Mouse (Mus musculus): ENCODE data around the gene Tgfb1i1. TPM values are rescaled to one million over a fixed set of nuclear protein-coding genes. Genes with fewer than 3 reads are reported as not detected.
A peak's percentile ranks its signal among the peaks of the same experiment; 100 is the strongest.

The Tgfb1i1 gene
- polyA plus RNA-seq, 1 experiment from 2014 or later: 14.5 TPM

GRCm38 (mm10) chr7:128270431-128270850 lies 23.8 kb downstream of the Tgfb1i1 start:
- Histone ChIP-seq H3K9ac (no peak overlapping the region), H3K36me3 (ENCODE audit: poor library complexity, severe bottlenecking) (peaks cover 42% of the 10 kb centered on the region), H3K4me2 (no peak overlapping the region), H3K9me3 (replicated peaks) (no peaks in the 10 kb centered on the region), H3K4me1 (no peaks in the 10 kb centered on the region), H3K4me3 (no peak overlapping the region), H3K27ac (no peak overlapping the region), H3K27me3 (no peaks in the 10 kb centered on the region)
- ATAC-seq: no peak
- WGBS: 71% methylated on average over 13 of the region's 13 CpGs

- H3K4me1 ChIP-seq: no peaks in the 10 kb centered on the region
- 91% methylated on average over 8 of the region's 9 CpGs for WGBS
- ATAC-seq: no peak
- H3K27ac ChIP-seq: no peak overlapping the region
- no peaks in the 10 kb centered on the region for H3K9me3 ChIP-seq (replicated peaks)
- peaks cover 52% of the 10 kb centered on the region for H3K36me3 ChIP-seq (ENCODE audit: poor library complexity, severe bottlenecking)
- no peak overlapping the region for H3K9ac ChIP-seq
- no peaks in the 10 kb centered on the region for H3K27me3 ChIP-seq
- H3K4me2 ChIP-seq: no peak overlapping the region
- no peak overlapping the region for H3K4me3 ChIP-seq
Observed at GRCm38 (mm10) chr7:128271496-128271895, 24.9 kb downstream of the Tgfb1i1 start.

- ATAC-seq: no peak
- 89% methylated on average over 6 of the region's 6 CpGs for WGBS
- Histone ChIP-seq H3K4me2 (no peak overlapping the region), H3K4me1 (no peaks in the 10 kb centered on the region), H3K9ac (no peak overlapping the region), H3K9me3 (replicated peaks) (no peaks in the 10 kb centered on the region), H3K4me3 (no peak overlapping the region), H3K27ac (no peak overlapping the region), H3K27me3 (no peaks in the 10 kb centered on the region), H3K36me3 (ENCODE audit: poor library complexity, severe bottlenecking) (peaks cover 59% of the 10 kb centered on the region)
Observed at GRCm38 (mm10) chr7:128276051-128276450, 29.4 kb downstream of the Tgfb1i1 start.

- WGBS: 91% methylated on average over 4 of the region's 4 CpGs
- no peak overlapping the region for H3K4me3 ChIP-seq
- H3K27ac ChIP-seq: no peak overlapping the region
- H3K4me1 ChIP-seq: peaks cover 12% of the 10 kb centered on the region
- H3K36me3 ChIP-seq (ENCODE audit: poor library complexity, severe bottlenecking): peaks cover 30% of the 10 kb centered on the region
- ATAC-seq: no peak
- no peak overlapping the region for H3K4me2 ChIP-seq
- H3K9ac ChIP-seq: no peak overlapping the region
- H3K9me3 ChIP-seq (replicated peaks): no peaks in the 10 kb centered on the region
- H3K27me3 ChIP-seq: no peaks in the 10 kb centered on the region
Observed at GRCm38 (mm10) chr7:128279750-128280149, 33.1 kb downstream of the Tgfb1i1 start.

GRCm38 (mm10) chr7:128281765-128282164 lies 35.2 kb downstream of the Tgfb1i1 start:
- Histone ChIP-seq H3K36me3 (ENCODE audit: poor library complexity, severe bottlenecking) (peaks cover 12% of the 10 kb centered on the region; the same call in 1 of the 2 replicates), H3K27me3 (no peaks in the 10 kb centered on the region), H3K9ac (no peak overlapping the region), H3K4me3 (no peak overlapping the region), H3K4me2 (no peak overlapping the region), H3K9me3 (replicated peaks) (no peaks in the 10 kb centered on the region), H3K4me1 (peaks cover 12% of the 10 kb centered on the region), H3K27ac (no peak overlapping the region)
- ATAC-seq: no peak
- 79% methylated on average over 11 of the region's 11 CpGs for WGBS

GRCm38 (mm10) chr7:128282532-128283244 lies 36.1 kb downstream of the Tgfb1i1 start:
- Histone ChIP-seq H3K9ac (0 out of 2 replicates have a peak overlapping the region, but pooled peaks have one; percentile 22), H3K4me3 (no peak overlapping the region), H3K4me1 (peaks cover 12% of the 10 kb centered on the region), H3K36me3 (ENCODE audit: poor library complexity, severe bottlenecking) (peaks cover 18% of the 10 kb centered on the region; the same call in 1 of the 2 replicates), H3K9me3 (replicated peaks) (no peaks in the 10 kb centered on the region), H3K4me2 (no peak overlapping the region), H3K27ac (no peak overlapping the region), H3K27me3 (no peaks in the 10 kb centered on the region)
- ATAC-seq: no peak
- 6% methylated on average over 7 of the region's 7 CpGs for WGBS

GRCm38 (mm10) chr7:128284047-128284446 lies 37.4 kb downstream of the Tgfb1i1 start:
- H3K4me2 ChIP-seq: no peak overlapping the region
- 48% methylated on average over 5 of the region's 5 CpGs for WGBS
- H3K4me1 ChIP-seq: peaks cover 15% of the 10 kb centered on the region
- H3K36me3 ChIP-seq (ENCODE audit: poor library complexity, severe bottlenecking): peaks cover 26% of the 10 kb centered on the region; the same call in 1 of the 2 replicates
- ATAC-seq: no peak
- H3K9me3 ChIP-seq (replicated peaks): no peaks in the 10 kb centered on the region
- H3K27ac ChIP-seq: no peak overlapping the region
- no peak overlapping the region for H3K4me3 ChIP-seq
- no peak overlapping the region for H3K9ac ChIP-seq
- no peaks in the 10 kb centered on the region for H3K27me3 ChIP-seq

GRCm38 (mm10) chr7:128285060-128285459 lies 38.4 kb downstream of the Tgfb1i1 start:
- H3K27ac ChIP-seq: no peak overlapping the region
- H3K27me3 ChIP-seq: no peaks in the 10 kb centered on the region
- no peak overlapping the region for H3K9ac ChIP-seq
- no peak overlapping the region for H3K4me3 ChIP-seq
- ATAC-seq: no peak
- H3K4me2 ChIP-seq: no peak overlapping the region
- no peaks in the 10 kb centered on the region for H3K9me3 ChIP-seq (replicated peaks)
- peaks cover 26% of the 10 kb centered on the region; the same call in 1 of the 2 replicates for H3K36me3 ChIP-seq (ENCODE audit: poor library complexity, severe bottlenecking)
- H3K4me1 ChIP-seq: peaks cover 15% of the 10 kb centered on the region
- 95% methylated on average over 8 of the region's 8 CpGs for WGBS

GRCm38 (mm10) chr7:128288923-128289544 lies 42.4 kb downstream of the Tgfb1i1 start:
- H3K27ac ChIP-seq: no peak overlapping the region
- 21% methylated on average over 9 of the region's 9 CpGs for WGBS
- H3K9ac ChIP-seq: no peak overlapping the region

GRCm38 (mm10) chr7:128294785-128295184 lies 48.2 kb downstream of the Tgfb1i1 start:
- 94% methylated on average over 10 of the region's 10 CpGs for WGBS
- H3K27me3 ChIP-seq: no peaks in the 10 kb centered on the region
- no peaks in the 10 kb centered on the region for H3K9me3 ChIP-seq (replicated peaks)
- ATAC-seq: no peak
- peaks cover 5% of the 10 kb centered on the region; the same call in 1 of the 2 replicates for H3K36me3 ChIP-seq (ENCODE audit: poor library complexity, severe bottlenecking)
- H3K27ac ChIP-seq: no peak overlapping the region
- no peak overlapping the region for H3K4me3 ChIP-seq
- H3K9ac ChIP-seq: no peak overlapping the region
- no peak overlapping the region for H3K4me2 ChIP-seq
- H3K4me1 ChIP-seq: peaks cover 26% of the 10 kb centered on the region

More at GRCm38 (mm10) chr7:128288923-128289544, 42.4 kb downstream of the Tgfb1i1 start:
- no peaks in the 10 kb centered on the region for H3K9me3 ChIP-seq (replicated peaks)
- no peak for ATAC-seq
- 0 out of 2 replicates have a peak, but pooled peaks cover 5% of the 10 kb centered on the region for H3K4me1 ChIP-seq
- no peak overlapping the region for H3K4me3 ChIP-seq
- peaks cover 23% of the 10 kb centered on the region; the same call in 1 of the 2 replicates for H3K36me3 ChIP-seq (ENCODE audit: poor library complexity, severe bottlenecking)
- no peak overlapping the region for H3K4me2 ChIP-seq
- H3K27me3 ChIP-seq: no peaks in the 10 kb centered on the region

GRCm38 (mm10) chr7:128296514-128296913 lies 49.9 kb downstream of the Tgfb1i1 start:
- Histone ChIP-seq H3K4me2 (peak overlapping the region; percentile 93; the same call in 1 of the 2 replicates), H3K4me3 (no peak overlapping the region), H3K9me3 (replicated peaks) (no peaks in the 10 kb centered on the region), H3K4me1 (peaks cover 26% of the 10 kb centered on the region), H3K9ac (no peak overlapping the region), H3K27me3 (no peaks in the 10 kb centered on the region), H3K27ac (no peak overlapping the region), H3K36me3 (ENCODE audit: poor library complexity, severe bottlenecking) (peaks cover 5% of the 10 kb centered on the region; the same call in 1 of the 2 replicates)
- no peak for ATAC-seq
- WGBS: 65% methylated on average over 3 of the region's 3 CpGs

GRCm38 (mm10) chr7:128297291-128297616 lies 50.6 kb downstream of the Tgfb1i1 start:
- Histone ChIP-seq H3K4me2 (peak overlapping the region; percentile 93), H3K9ac (peak overlapping the region; percentile 86), H3K27me3 (no peaks in the 10 kb centered on the region), H3K9me3 (replicated peaks) (no peaks in the 10 kb centered on the region), H3K36me3 (ENCODE audit: poor library complexity, severe bottlenecking) (peaks cover 5% of the 10 kb centered on the region; the same call in 1 of the 2 replicates), H3K27ac (peak overlapping the region; percentile 74; the same call in 1 of the 2 replicates), H3K4me3 (peak overlapping the region; percentile 85), H3K4me1 (peaks cover 26% of the 10 kb centered on the region)
- 36% methylated on average over 10 of the region's 10 CpGs for WGBS
- no peak for ATAC-seq

Data from forebrain, embryonic 13.5 days (tissue).